Mouse (Mus musculus) adrenal gland, adult 18-20 months (tissue): ENCODE data around the gene Gsk3a. TPM values are rescaled to one million over a fixed set of nuclear protein-coding genes. Genes with fewer than 3 reads are reported as not detected.
A peak's percentile ranks its signal among the peaks of the same experiment; 100 is the strongest.

Experiments
- DNase-seq, 2 experiments: peaks; one replicate each; pipeline ENCODE4 v3.0.0; 2021 to 2022; ENCODE audit warnings: low spot score in 2 of 2
- total RNA-seq, 2 experiments: library from RNA; stranded (reverse); gene quantifications; 1 replicate in 1 of 2; 2 replicates in 1 of 2; pipeline ENCODE4 v1.2.3; 2021

Gene Gsk3a
- total RNA-seq, 2 experiments from 2014 or later, result 96.7 to 101 TPM

- DNase-seq, result no peak
Measured at GRCm38 (mm10) chr7:25227523-25228300, 9.9 kb downstream of the Gsk3a start.

- no peak for DNase-seq
Measured at GRCm38 (mm10) chr7:25222275-25222967, 15.2 kb downstream of the Gsk3a start.

GRCm38 (mm10) chr7:25221102-25221883, 16.4 kb downstream of the Gsk3a start, which contains the start of gene Zfp526:
Zfp526 (plus strand) TSS chr7:25221425.
- DNase-seq, result peak; percentile 93 to 94

GRCm38 (mm10) chr7:25220457-25221101, 17.1 kb downstream of the Gsk3a start, which contains the start of gene Dedd2:
Dedd2 (minus strand) TSS chr7:25220615.
- DNase-seq, result peak in 1 of 2 experiments; percentile 42

- peak; percentile 91 to 95 for DNase-seq
Measured at GRCm38 (mm10) chr7:25219756-25220456, 17.7 kb downstream of the Gsk3a start.

GRCm38 (mm10) chr7:25219416-25219750, 18.3 kb downstream of the Gsk3a start:
- no peak for DNase-seq

- DNase-seq, result peak; percentile 44 to 50
Measured at GRCm38 (mm10) chr7:25218705-25219415, 18.8 kb downstream of the Gsk3a start.

- DNase-seq, result peak in 1 of 2 experiments; percentile 20
Measured at GRCm38 (mm10) chr7:25217653-25218395, 19.8 kb downstream of the Gsk3a start.

GRCm38 (mm10) chr7:25214172-25214571, 23.5 kb downstream of the Gsk3a start:
- DNase-seq, result no peak

- no peak for DNase-seq
Measured at GRCm38 (mm10) chr7:25213099-25213498, 24.6 kb downstream of the Gsk3a start.

GRCm38 (mm10) chr7:25210482-25210881, 27.2 kb downstream of the Gsk3a start:
- no peak for DNase-seq

GRCm38 (mm10) chr7:25209161-25209622, 28.5 kb downstream of the Gsk3a start:
- no peak for DNase-seq

- no peak for DNase-seq
Measured at GRCm38 (mm10) chr7:25206094-25206830, 31.4 kb downstream of the Gsk3a start.

- DNase-seq, result no peak
Measured at GRCm38 (mm10) chr7:25205355-25206093, 32.1 kb downstream of the Gsk3a start.

- no peak for DNase-seq
Measured at GRCm38 (mm10) chr7:25203624-25204023, 34.0 kb downstream of the Gsk3a start.

GRCm38 (mm10) chr7:25197384-25198018, 40.1 kb downstream of the Gsk3a start:
- DNase-seq, result no peak

GRCm38 (mm10) chr7:25196107-25196506, 41.5 kb downstream of the Gsk3a start:
- DNase-seq, result no peak
